Comparison of ENCODE assay signal across 22 mouse cellular contexts in genomic region chr7:115142163-115142562, GRCm38 (mm10).
"Had no signal": no experiment of that assay in that cellular context is flagged by ENCODE, and none has a peak within 500 bp of the region (broad histone marks: within the 10 kb centered on the region; RNA-seq: fewer than 3 reads in every experiment).

No protein-coding gene starts in this region.

- H3K4me3 ChIP-seq: layer of hippocampus, adult 2 months; limb, embryonic 10.5 days; limb, embryonic 13.5 days; liver, embryonic 12.5 days; liver, embryonic 15.5 days; lung, embryonic 15.5 days; megakaryocyte, embryonic 14.5 days; midbrain, embryonic 10.5 days; midbrain, embryonic 13.5 days; stomach, embryonic 15.5 days had no signal

- ATAC-seq: liver, embryonic 12.5 days; midbrain, embryonic 13.5 days had no signal

- DNase-seq: kidney, adult 2 months; kidney, postnatal 25 days; layer of hippocampus, adult 9-11 months; liver; lung, adult 18-20 months; lung, postnatal 10 days; lung, postnatal 36 days; retina, postnatal 1 day; right cerebral cortex, postnatal 25 days; spleen, adult 18-20 months; thymus, postnatal 25 days had no signal

- H3K27ac ChIP-seq: kidney, postnatal 0 days; layer of hippocampus, adult 2 months; limb, embryonic 10.5 days; limb, embryonic 13.5 days; liver, embryonic 12.5 days; liver, embryonic 15.5 days; lung, embryonic 15.5 days; midbrain, embryonic 10.5 days; midbrain, embryonic 13.5 days; stomach, embryonic 15.5 days had no signal

- H3K4me2 ChIP-seq: limb, embryonic 13.5 days; liver, embryonic 12.5 days; liver, embryonic 15.5 days; lung, embryonic 15.5 days; midbrain, embryonic 13.5 days; stomach, embryonic 15.5 days had no signal

- H3K36me3 ChIP-seq: limb, embryonic 10.5 days; limb, embryonic 13.5 days; liver, embryonic 12.5 days; liver, embryonic 15.5 days; lung, embryonic 15.5 days; midbrain, embryonic 10.5 days; midbrain, embryonic 13.5 days; stomach, embryonic 15.5 days had no signal

- H3K9me3 ChIP-seq: limb, embryonic 10.5 days; limb, embryonic 13.5 days; liver, embryonic 12.5 days; liver, embryonic 15.5 days; lung, embryonic 15.5 days; midbrain, embryonic 10.5 days; midbrain, embryonic 13.5 days; stomach, embryonic 15.5 days had no signal

- H3K27me3 ChIP-seq: limb, embryonic 13.5 days; liver, embryonic 12.5 days; liver, embryonic 15.5 days; lung, embryonic 15.5 days; midbrain, embryonic 13.5 days; stomach, embryonic 15.5 days had no signal

- H3K9ac ChIP-seq: limb, embryonic 13.5 days; liver, embryonic 12.5 days; liver, embryonic 15.5 days; lung, embryonic 15.5 days; midbrain, embryonic 13.5 days; stomach, embryonic 15.5 days had no signal

- H3K4me1 ChIP-seq: liver, embryonic 12.5 days; liver, embryonic 15.5 days; lung, embryonic 15.5 days; midbrain, embryonic 13.5 days; stomach, embryonic 15.5 days had no signal
